Mouse (Mus musculus) MEL (cell line): ENCODE data around the gene Ugt2b34. TPM values are rescaled to one million over a fixed set of nuclear protein-coding genes. Genes with fewer than 3 reads are reported as not detected.

Experiments
- DNase-seq: peaks from one replicate; pipeline ENCODE4 v3.0.0; 2011; ENCODE audit warnings: low read depth, low spot score
- H3K27ac ChIP-seq: 2 replicates; pipeline ENCODE4 v1.5.1; 2012; ENCODE audit warnings: low read depth, mild to moderate bottlenecking, control low read depth, low read length, moderate library complexity; ENCODE audit not compliant: control insufficient read depth
- H3K27me3 ChIP-seq, 2 experiments: fragments of 150-350 bp in 1 of 2; sonication (generic) in 1 of 2; 2 replicates each; pipeline ENCODE4 v1.6.1; 2012; ENCODE audit warnings: low read length in 2 of 2, mild to moderate bottlenecking in 2 of 2, improper control_type of control experiment in 1 of 2, moderate library complexity in 1 of 2; ENCODE audit not compliant: insufficient read depth in 2 of 2, control insufficient read depth in 1 of 2
- H3K36me3 ChIP-seq, 2 experiments: 2 replicates each; pipeline ENCODE4 v1.6.1; 2012 to 2014; ENCODE audit warnings: low read length in 2 of 2, improper control_type of control experiment in 1 of 2, inconsistent platforms in 1 of 2, mild to moderate bottlenecking in 1 of 2; ENCODE audit not compliant: insufficient read depth in 2 of 2, control insufficient read depth in 1 of 2
- H3K4me1 ChIP-seq, 2 experiments: fragments of 150-350 bp in 1 of 2; sonication (generic) in 1 of 2; 2 replicates each; pipeline ENCODE4 v1.6.1; 2012; ENCODE audit warnings: low read length in 2 of 2, improper control_type of control experiment in 1 of 2, mild to moderate bottlenecking in 1 of 2; ENCODE audit not compliant: insufficient read depth in 2 of 2, control insufficient read depth in 1 of 2
- H3K4me3 ChIP-seq, 2 experiments: fragments of 150-350 bp in 1 of 2; sonication (generic) in 1 of 2; 2 replicates each; pipeline ENCODE4 v1.5.1; 2012; ENCODE audit warnings: low read depth in 2 of 2, low read length in 2 of 2, mild to moderate bottlenecking in 2 of 2, moderate library complexity in 2 of 2, control low read depth in 1 of 2, improper control_type of control experiment in 1 of 2; ENCODE audit not compliant: control insufficient read depth in 1 of 2, insufficient read depth in 1 of 2
- H3K79me2 ChIP-seq: 2 replicates; pipeline ENCODE4 v1.6.1; 2012; ENCODE audit warnings: mild to moderate bottlenecking, low read length, moderate library complexity; ENCODE audit not compliant: control insufficient read depth, poor library complexity, insufficient read depth
- H3K9ac ChIP-seq: 2 replicates; pipeline ENCODE4 v1.6.1; 2012; ENCODE audit warnings: low read depth, mild to moderate bottlenecking, control low read depth, low read length, moderate library complexity; ENCODE audit not compliant: control insufficient read depth, poor library complexity, severe bottlenecking
- H3K9me3 ChIP-seq: fragments of 150-350 bp; sonication (generic); replicated peaks from 2 replicates; pipeline ENCODE4 v1.6.1; 2012; ENCODE audit warnings: mild to moderate bottlenecking, low read length, improper control_type of control experiment, moderate library complexity; ENCODE audit not compliant: insufficient read depth
- CHD1 ChIP-seq: IDR thresholded peaks from 2 replicates; pipeline ENCODE4 v1.6.1; 2012; ENCODE audit warnings: low read depth, mild to moderate bottlenecking, inconsistent platforms, low read length, improper control_type of control experiment
- CHD2 ChIP-seq: IDR thresholded peaks from 2 replicates; pipeline ENCODE4 v1.6.1; 2011; ENCODE audit warnings: low read length, improper control_type of control experiment
- CTCF ChIP-seq, 3 experiments: IDR thresholded peaks in 2 of 3; conservative IDR thresholded peaks in 1 of 3; 2 replicates each; pipeline ENCODE4 v1.5.1; 2011 to 2012; ENCODE audit warnings: low read length in 3 of 3, low read depth in 2 of 3, mild to moderate bottlenecking in 2 of 3, improper control_type of control experiment in 1 of 3, inconsistent platforms in 1 of 3, mixed read lengths in 1 of 3, moderate library complexity in 1 of 3; ENCODE audit not compliant: control insufficient read depth in 1 of 3, insufficient read depth in 1 of 3, poor library complexity in 1 of 3, severe bottlenecking in 1 of 3
- ELF1 ChIP-seq: IDR thresholded peaks from 2 replicates; pipeline ENCODE4 v1.6.1; 2014; ENCODE audit warnings: low read depth, mild to moderate bottlenecking, inconsistent platforms, low read length, improper control_type of control experiment, moderate library complexity
- ETS1 ChIP-seq: IDR thresholded peaks from 2 replicates; pipeline ENCODE4 v1.6.1; 2012; ENCODE audit warnings: low read depth, mild to moderate bottlenecking, inconsistent platforms, low read length, improper control_type of control experiment, moderate library complexity
- GATA1 ChIP-seq: IDR thresholded peaks from 2 replicates; pipeline ENCODE4 v1.6.1; 2011; ENCODE audit warnings: low read depth, low read length, improper control_type of control experiment
- HCFC1 ChIP-seq: IDR thresholded peaks from 2 replicates; pipeline ENCODE4 v1.6.1; 2012; ENCODE audit warnings: low read depth, mild to moderate bottlenecking, inconsistent platforms, low read length, improper control_type of control experiment, moderate library complexity
- KAT2A ChIP-seq: conservative IDR thresholded peaks from 2 replicates; pipeline ENCODE4 v1.6.1; 2012; ENCODE audit warnings: low read depth, low read length, improper control_type of control experiment, inconsistent platforms
- MAX ChIP-seq: IDR thresholded peaks from 2 replicates; pipeline ENCODE4 v1.6.1; 2011; ENCODE audit warnings: low read length, improper control_type of control experiment
- MXI1 ChIP-seq: IDR thresholded peaks from 2 replicates; pipeline ENCODE4 v1.6.1; 2011; ENCODE audit warnings: mild to moderate bottlenecking, low read depth, low read length, improper control_type of control experiment
- MYB ChIP-seq: IDR thresholded peaks from 2 replicates; pipeline ENCODE4 v1.6.1; 2011; ENCODE audit warnings: mild to moderate bottlenecking, low read depth, low read length, improper control_type of control experiment
- NRF1 ChIP-seq: IDR thresholded peaks from 2 replicates; pipeline ENCODE4 v1.6.1; 2014; ENCODE audit warnings: low read depth, mild to moderate bottlenecking, inconsistent platforms, low read length, improper control_type of control experiment, moderate library complexity; ENCODE audit not compliant: poor library complexity, insufficient read depth, severe bottlenecking
- POLR2AphosphoS2 ChIP-seq: IDR thresholded peaks from 2 replicates; pipeline ENCODE4 v1.6.1; 2011; ENCODE audit warnings: low read length, improper control_type of control experiment
- RAD21 ChIP-seq: IDR thresholded peaks from 2 replicates; pipeline ENCODE4 v1.6.1; 2011; ENCODE audit warnings: mild to moderate bottlenecking, low read depth, low read length, improper control_type of control experiment
- TBP ChIP-seq: IDR thresholded peaks from 2 replicates; pipeline ENCODE4 v1.8.0; 2011; ENCODE audit warnings: low read depth, low read length, improper control_type of control experiment
- USF1 ChIP-seq: IDR thresholded peaks from 2 replicates; pipeline ENCODE4 v1.6.1; 2014; ENCODE audit warnings: low read depth, mild to moderate bottlenecking, inconsistent platforms, low read length, improper control_type of control experiment, moderate library complexity
- USF2 ChIP-seq, 2 experiments: IDR thresholded peaks; 2 replicates each; pipeline ENCODE4 v1.6.1; 2011 to 2012; ENCODE audit warnings: improper control_type of control experiment in 2 of 2, low read length in 2 of 2, borderline replicate concordance in 1 of 2, inconsistent platforms in 1 of 2, low read depth in 1 of 2, mild to moderate bottlenecking in 1 of 2; ENCODE audit not compliant: insufficient read depth in 1 of 2
- ZMIZ1 ChIP-seq: IDR thresholded peaks from 2 replicates; pipeline ENCODE4 v1.6.1; 2012; ENCODE audit warnings: low read depth, mild to moderate bottlenecking, inconsistent platforms, low read length, improper control_type of control experiment, moderate library complexity
- ZNF384 ChIP-seq: IDR thresholded peaks from 2 replicates; pipeline ENCODE4 v1.6.1; 2012; ENCODE audit warnings: low read depth, mild to moderate bottlenecking, inconsistent platforms, low read length, improper control_type of control experiment
- polyA plus RNA-seq, 2 experiments: library from polyadenylated mRNA; stranded (reverse) in 1 of 2; unstranded in 1 of 2; fragments of >175 nt in 1 of 2; fragments of >200 nt in 1 of 2; gene quantifications; 2 replicates each; pipeline versions ENCODE4 v1.2.1 to v1.2.4; 2012; ENCODE audit warnings: low replicate concordance in 2 of 2, low read depth in 1 of 2; ENCODE audit not compliant: insufficient read length in 2 of 2, insufficient read depth in 1 of 2, missing spikeins in 1 of 2
- total RNA-seq: library from RNA; depleted of rRNA; stranded (reverse); fragments of 300-350 nt; gene quantifications from 2 replicates; pipeline ENCODE4 v1.2.3, GENCODE M21; 2012

Gene Ugt2b34
- total and polyA plus RNA-seq, 3 experiments, result not detected

DNA sequence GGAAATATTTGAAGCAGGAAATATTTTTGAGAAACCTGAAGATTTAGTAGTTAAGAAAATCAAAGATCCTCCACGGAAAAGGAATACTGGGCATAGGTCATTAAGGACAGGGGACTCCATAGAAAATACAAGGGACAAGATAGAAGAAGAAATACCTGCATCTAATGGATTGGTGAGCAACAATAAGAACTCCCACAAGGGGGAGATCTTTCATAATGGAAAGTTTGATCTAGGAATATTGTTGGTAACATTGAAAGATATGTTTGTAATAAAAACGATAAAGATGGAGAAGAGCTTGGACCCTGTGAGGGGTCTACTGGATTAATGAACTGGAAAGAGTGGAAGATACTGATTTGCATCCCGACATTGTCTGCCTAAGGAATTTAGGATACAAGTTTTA lies 20.1 kb downstream of the Ugt2b34 start (continued):
- TF ChIP-seq CHD1, result no peak

GRCm38 (mm10) chr5:86871877-86872276 lies 34.9 kb downstream of the Ugt2b34 start:
- H3K9ac ChIP-seq, result no peak overlapping the region
- no peaks in the 10 kb centered on the region for H3K36me3 ChIP-seq
- no peaks in the 10 kb centered on the region for H3K9me3 ChIP-seq
- H3K27me3 ChIP-seq, result no peaks in the 10 kb centered on the region
- H3K4me1 ChIP-seq, result no peaks in the 10 kb centered on the region
- no peaks in the 10 kb centered on the region for H3K79me2 ChIP-seq
- no peak overlapping the region for H3K4me3 ChIP-seq
- DNase-seq, result no peak
- TF ChIP-seq ETS1 (no peak), POLR2AphosphoS2 (no peak), GATA1 (no peak), NRF1 (no peak), MYB (no peak), RAD21 (no peak), ZNF384 (no peak), CHD1 (no peak), KAT2A (no peak), MXI1 (no peak), MAX (no peak), ELF1 (no peak), USF1 (no peak), HCFC1 (no peak), TBP (no peak)
- no peak overlapping the region for H3K27ac ChIP-seq

- Histone ChIP-seq H3K9me3 (no peaks in the 10 kb centered on the region), H3K27me3 (no peaks in the 10 kb centered on the region; a peak in 1 of 4 replicates), H3K4me3 (no peak overlapping the region), H3K4me1 (no peaks in the 10 kb centered on the region), H3K36me3 (no peaks in the 10 kb centered on the region), H3K9ac (no peak overlapping the region), H3K27ac (no peak overlapping the region), H3K79me2 (no peaks in the 10 kb centered on the region)
- no peak for DNase-seq
- no peak for TF ChIP-seq CHD2
- TF ChIP-seq CTCF (IDR thresholded peaks at IDR 0.05 in 2 of 3, conservative IDR thresholded peaks at IDR 0.05 in 1 of 3; ENCODE audit: control insufficient read depth in 1 of 3, insufficient read depth in 1 of 3, low read depth in 2 of 3, low read length in 3 of 3, poor library complexity in 1 of 3, severe bottlenecking in 1 of 3), result no peak
- no peak for TF ChIP-seq NRF1
- TF ChIP-seq ZMIZ1, result no peak
- TF ChIP-seq KAT2A, result no peak
- TF ChIP-seq HCFC1, result no peak
- TF ChIP-seq USF2 (IDR thresholded peaks at IDR 0.05; ENCODE audit: borderline replicate concordance in 1 of 2, insufficient read depth in 1 of 2, low read depth in 1 of 2, low read length in 2 of 2), result no peak
- TF ChIP-seq ELF1, result no peak
Observed at GRCm38 (mm10) chr5:86858336-86858735, 48.4 kb downstream of the Ugt2b34 start.
